8 mouse cellular contexts compared by ENCODE assay signal in the genomic region with DNA sequence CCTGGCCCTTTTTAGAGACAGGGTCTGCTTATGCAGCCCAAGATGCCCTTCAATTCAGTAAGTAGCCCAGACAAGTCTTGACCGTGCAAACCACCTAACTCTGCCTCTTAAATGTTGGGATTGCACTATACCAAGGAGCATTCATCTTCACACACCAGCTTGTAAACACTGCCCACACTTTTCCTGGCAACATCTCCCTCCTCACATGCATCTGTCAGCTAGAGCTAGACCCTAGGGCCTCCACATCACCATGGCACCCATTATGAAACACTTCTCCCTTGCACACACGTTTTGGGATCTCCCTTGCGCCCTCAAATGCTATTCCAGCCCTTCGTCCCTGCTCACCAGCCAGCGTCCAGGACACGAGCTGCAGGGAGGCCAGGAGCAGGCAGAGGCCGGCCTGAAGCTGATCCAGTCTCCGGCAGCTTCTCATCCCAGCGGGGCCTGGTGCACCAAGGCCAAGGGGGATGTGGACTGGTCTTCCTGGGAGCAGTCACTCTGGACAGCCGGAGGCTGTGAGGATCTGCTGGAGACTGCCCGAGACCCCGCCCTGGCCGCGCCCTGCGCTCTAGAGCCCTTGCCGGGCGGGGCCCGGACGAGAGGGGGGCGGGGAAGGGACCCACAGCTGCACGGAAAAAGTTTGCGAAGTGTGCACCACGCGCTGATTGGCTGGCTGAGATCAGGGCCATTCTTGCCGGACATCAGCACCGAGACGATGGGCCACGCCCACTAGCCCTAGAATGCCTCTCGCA. TPM values are rescaled to one million over a fixed set of nuclear protein-coding genes. Genes with fewer than 3 reads are reported as not detected.
DNase-seq lines count a peak whose midpoint lies in the region; ATAC-seq and TF ChIP-seq lines count a peak whose summit lies in the region.

A gene (minus strand): TSS at position 547 of the 752 bp plus-strand sequence.

- no peak for ATAC-seq in forebrain, postnatal 0 days
- ATAC-seq in limb, embryonic 15.5 days (ENCODE audit: insufficient number of reproducible peaks, low FRiP score, low TSS enrichment, low read depth) = no peak
- ATAC-seq in inflammation-experienced regulatory T-cells, adult 6 months = no peak

- TF ChIP-seq CTCF in forebrain, postnatal 0 days (IDR thresholded peaks at IDR 0.05; ENCODE audit: low read depth) = no peak

- WGBS in forebrain, postnatal 0 days = 6% methylated on average over 29 of the region's 29 CpGs
- 5% methylated on average over 24 of the region's 29 CpGs for WGBS in limb, embryonic 15.5 days

- DNase-seq in urinary bladder, adult 18-20 months (ENCODE audit: low spot score in 2 of 2) = peak; percentile 29 to 66
- DNase-seq in urinary bladder, postnatal 10 days (ENCODE audit: low spot score) = no peak
- DNase-seq in forebrain, postnatal 0 days = no peak
- DNase-seq in heart, postnatal 4 days = peak; percentile 75
- peak; percentile 62 for DNase-seq in neural tube, embryonic 10.5 days (ENCODE audit: extremely low spot score, low spot score)
- DNase-seq in cerebellum, adult 11-12 months = no peak

- peak within 1 kb of the TSS; percentile 31 for H3K4me2 ChIP-seq in forebrain, postnatal 0 days (ENCODE audit: low read depth)
- H3K4me2 ChIP-seq in limb, embryonic 15.5 days = peak within 1 kb of the TSS; percentile 44

- H3K4me1 ChIP-seq in forebrain, postnatal 0 days (ENCODE audit: insufficient read depth) = no peaks in the 10 kb centered on the region
- peaks cover 12% of the 10 kb centered on the region for H3K4me1 ChIP-seq in limb, embryonic 15.5 days

- H3K27me3 ChIP-seq in forebrain, postnatal 0 days (ENCODE audit: insufficient read depth, low read length) = peaks cover 3% of the 10 kb centered on the region
- H3K27me3 ChIP-seq in limb, embryonic 15.5 days = peaks cover 31% of the 10 kb centered on the region

- no peak within 1 kb of the TSS for H3K27ac ChIP-seq in forebrain, postnatal 0 days (ENCODE audit: low read depth, low read length)
- H3K27ac ChIP-seq in limb, embryonic 15.5 days = no peak within 1 kb of the TSS

- H3K9me3 ChIP-seq in forebrain, postnatal 0 days (ENCODE audit: low read length) = no peaks in the 10 kb centered on the region
- no peaks in the 10 kb centered on the region for H3K9me3 ChIP-seq in limb, embryonic 15.5 days

- no peak within 1 kb of the TSS for H3K9ac ChIP-seq in forebrain, postnatal 0 days
- H3K9ac ChIP-seq in limb, embryonic 15.5 days = no peak within 1 kb of the TSS

- no peak within 1 kb of the TSS for H3K4me3 ChIP-seq in forebrain, postnatal 0 days (ENCODE audit: low read depth, low read length)
- H3K4me3 ChIP-seq in limb, embryonic 15.5 days = peak within 1 kb of the TSS; percentile 28

- no peaks in the 10 kb centered on the region for H3K36me3 ChIP-seq in forebrain, postnatal 0 days (ENCODE audit: insufficient read depth)
- H3K36me3 ChIP-seq in limb, embryonic 15.5 days = no peaks in the 10 kb centered on the region

RNA-seq across cellular contexts. Expression of the gene that starts here (rescaled TPM):
- 1.2 and 3.7 TPM in 2 replicates for total RNA-seq in forebrain, postnatal 0 days (2014; rRNA removed)
- polyA plus RNA-seq in forebrain, postnatal 0 days (2015; fragmentation: Nextera tagmentation; extraction: Ambion mirVana) = 0.40 TPM in 2 replicates
- total RNA-seq in heart, postnatal 4 days (2021) = 10 to 100 TPM; 12.1 to 13.3 TPM
- 8.0 and 15.3 TPM in 2 replicates for polyA plus RNA-seq in limb, embryonic 15.5 days (2015; fragmentation: Nextera tagmentation; extraction: Ambion mirVana)
- polyA plus RNA-seq in inflammation-experienced regulatory T-cells, adult 6 months (2017; shearing (Covaris generic)) = not detected

Comparison
In these comparisons a context has a peak if more than half of its experiments do, and no peak if none do; other contexts are left out.
1. DNase-seq: peak in urinary bladder, adult 18-20 months (2 of 2), heart, postnatal 4 days (single experiment) and neural tube, embryonic 10.5 days (single experiment); none in urinary bladder, postnatal 10 days (single experiment), forebrain, postnatal 0 days (single experiment) and cerebellum, adult 11-12 months (single experiment).